Mouse (Mus musculus) monocyte, adult 59 days (primary cell): ENCODE data around the gene Fgfr1op2. TPM values are rescaled to one million over a fixed set of nuclear protein-coding genes. Genes with fewer than 3 reads are reported as not detected.

ENCODE experiments used
- total RNA-seq, 2 experiments: library from RNA; stranded (reverse); gene quantifications; one replicate each; pipeline ENCODE4 v1.2.4; 2023

Fgfr1op2 gene
- 10 to 100 TPM; 94.0 to 98.8 TPM for total RNA-seq

DNA sequence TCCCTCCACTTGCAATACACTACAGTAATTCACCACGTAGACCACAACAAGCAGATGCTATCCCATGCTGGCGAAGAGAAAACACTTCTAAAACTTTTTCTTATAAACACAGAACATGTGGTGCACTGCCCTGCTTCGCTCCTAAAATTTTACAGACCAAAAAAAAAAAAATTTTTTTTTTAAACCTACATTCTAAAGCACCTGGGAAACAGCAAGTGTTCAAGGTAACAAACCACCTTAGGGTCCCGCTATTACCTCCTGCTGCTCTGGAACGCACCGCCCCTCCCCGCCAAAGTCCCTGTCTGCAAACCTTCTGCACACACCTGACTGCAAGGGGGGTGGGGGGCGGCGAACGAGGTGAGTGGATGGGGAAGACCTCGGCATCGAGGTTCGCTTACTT is at the start of gene Fgfr1op2:
Gene Fgfr1op2 (plus strand): TSS at position 301 of the 400 bp plus-strand sequence.

GRCm38 (mm10) chr6:146577310-146578109 is 507 bp downstream of the Fgfr1op2 start, which contains the start of gene Ints13:
Gene Ints13, minus strand, starts transcription at chr6:146577835.

DNA sequence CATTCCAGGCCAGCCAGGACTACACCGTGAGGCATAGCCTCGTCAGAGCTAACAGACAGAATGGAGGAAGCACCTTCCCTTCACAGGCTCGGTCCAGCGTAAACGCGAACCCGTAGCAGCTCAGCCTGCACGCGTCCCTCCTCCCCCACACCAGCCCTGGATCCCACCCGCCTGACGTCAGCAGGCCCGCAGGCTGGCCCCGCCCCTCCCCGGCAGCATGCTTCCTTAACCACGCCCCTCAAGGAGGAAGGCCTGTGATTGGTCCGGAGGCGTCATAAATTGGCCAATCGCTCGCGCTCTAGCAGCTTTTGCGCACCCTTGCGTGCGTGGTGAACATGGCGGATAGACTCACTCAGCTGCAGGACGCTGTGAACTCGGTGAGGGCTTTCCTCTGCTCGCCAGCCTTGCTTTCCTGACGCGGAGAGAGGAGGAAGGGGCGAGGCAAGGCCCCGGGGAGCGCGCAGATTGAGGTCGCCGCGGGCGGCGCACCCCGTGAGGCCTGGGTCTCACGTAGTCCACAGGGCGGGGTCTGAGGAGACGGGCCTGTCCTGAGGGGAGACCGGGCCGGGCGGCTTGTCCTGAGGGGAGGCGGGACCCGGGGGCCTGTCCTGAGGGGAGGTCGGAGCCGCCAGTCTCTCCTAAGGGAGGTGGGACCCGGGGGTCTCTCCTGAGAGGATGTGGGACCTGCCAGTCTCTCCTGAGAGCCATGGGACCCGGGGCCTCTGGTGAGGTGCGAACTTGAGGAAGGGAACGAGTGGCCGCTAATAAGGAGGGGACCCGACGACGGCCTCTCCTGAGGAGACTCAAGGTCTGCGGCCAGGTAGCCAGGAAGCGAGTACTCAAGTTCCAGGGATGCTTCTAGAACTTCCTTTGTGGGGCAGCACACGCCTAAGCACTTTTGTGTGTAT is 65.5 kb downstream of the Fgfr1op2 start, which contains the start of the genes Med21 and Tm7sf3:
Gene Med21 (plus strand): TSS at position 272 of the 908 bp plus-strand sequence.
Gene Tm7sf3 (minus strand): TSS at position 549 of the 908 bp plus-strand sequence.

Other genes starting within 250 kb of the Fgfr1op2 start
- gene Itpr2, start 75.0 kb upstream of the Fgfr1op2 start, total RNA-seq = 10 to 100 TPM; 59.0 to 74.0 TPM
- 10 to 100 TPM; 32.9 to 39.0 TPM for gene Ints13, start 632 bp downstream of the Fgfr1op2 start, total RNA-seq
- 10 to 100 TPM; 35.0 to 42.3 TPM for gene Med21, start 65.3 kb downstream of the Fgfr1op2 start, total RNA-seq
- gene Tm7sf3, start 65.6 kb downstream of the Fgfr1op2 start, total RNA-seq = 10 to 100 TPM; 20.4 to 21.3 TPM
- gene Stk38l, start 147.8 kb downstream of the Fgfr1op2 start, total RNA-seq = 10 to 100 TPM in 1 of 2 experiments, 1 to 10 TPM in 1; 7.3 to 10.5 TPM
- not detected for gene Arntl2, start 218.9 kb downstream of the Fgfr1op2 start, total RNA-seq